Comparison of ENCODE assay signal across 18 mouse cellular contexts in the genomic region with DNA sequence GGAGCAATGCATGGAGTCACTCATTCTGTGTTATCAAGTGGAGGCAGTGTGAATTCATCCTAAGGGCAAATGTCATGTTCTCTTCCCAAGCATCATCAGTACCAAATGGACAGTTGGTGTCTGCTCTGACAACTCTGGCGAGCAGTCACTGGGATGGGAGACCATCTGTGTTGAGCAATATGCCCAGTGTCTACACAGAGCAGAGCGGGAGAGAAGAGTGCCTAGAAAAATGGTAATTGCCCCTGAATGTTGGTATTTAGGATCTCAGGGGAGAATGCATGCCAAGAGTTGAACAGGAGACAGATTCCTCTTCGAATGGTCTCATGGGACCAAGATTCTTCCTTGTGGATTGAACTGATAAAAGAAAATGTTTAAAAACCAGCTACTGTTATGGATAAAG.
"Had no signal": no experiment of that assay in that cellular context is flagged by ENCODE, and none has a peak within 500 bp of the region (broad histone marks: within the 10 kb centered on the region; RNA-seq: fewer than 3 reads in every experiment).

No protein-coding gene starts in this region.

- H3K4me2 ChIP-seq: lung, embryonic 14.5 days; midbrain, embryonic 12.5 days; neural tube, embryonic 13.5 days; neural tube, embryonic 15.5 days had no signal

- H3K27ac ChIP-seq: midbrain, embryonic 10.5 days; midbrain, embryonic 12.5 days; neural tube, embryonic 13.5 days; neural tube, embryonic 15.5 days had no signal

- H3K9ac ChIP-seq: lung, embryonic 14.5 days; midbrain, embryonic 12.5 days; neural tube, embryonic 13.5 days; neural tube, embryonic 15.5 days had no signal

- H3K36me3 ChIP-seq: midbrain, embryonic 10.5 days; midbrain, embryonic 12.5 days; neural tube, embryonic 13.5 days; neural tube, embryonic 15.5 days had no signal

- H3K4me1 ChIP-seq: midbrain, embryonic 10.5 days; midbrain, embryonic 12.5 days; neural tube, embryonic 13.5 days; neural tube, embryonic 15.5 days had no signal

- H3K4me3 ChIP-seq: midbrain, embryonic 10.5 days; midbrain, embryonic 12.5 days; myocyte; neural tube, embryonic 13.5 days; neural tube, embryonic 15.5 days had no signal

- DNase-seq: lung, embryonic 14.5 days; lung, postnatal 10 days; lung, postnatal 4 days; midbrain, embryonic 14.5 days; retina, postnatal 1 day; right cerebral cortex, adult 18-20 months; right cerebral cortex, postnatal 25 days; right cerebral cortex, postnatal 4 days; spleen, adult 18-20 months; thymus, adult 18-20 months; thymus, postnatal 14 days; thymus, postnatal 36 days had no signal

- ATAC-seq: midbrain, embryonic 16.5 days had no signal

- H3K27me3 ChIP-seq: midbrain, embryonic 12.5 days; neural tube, embryonic 13.5 days; neural tube, embryonic 15.5 days had no signal

- H3K9me3 ChIP-seq: midbrain, embryonic 10.5 days; midbrain, embryonic 12.5 days; neural tube, embryonic 13.5 days; neural tube, embryonic 15.5 days had no signal
